Mouse (Mus musculus) limb, embryonic 14.5 days (tissue): ENCODE results near the gene Zfyve16. TPM values are rescaled to one million over a fixed set of nuclear protein-coding genes. Genes with fewer than 3 reads are reported as not detected.

Experiments
- ATAC-seq: fragments of 200-750 bp; cut with Nextera tagmentation; 2 replicates; pipeline ENCODE4 v1.8.0; 2017; ENCODE audit warnings: low read depth, moderate number of reproducible peaks, moderate TSS enrichment; ENCODE audit not compliant: low FRiP score
- DNase-seq: peaks from one replicate; pipeline ENCODE4 v3.0.0-alpha.2; 2015; ENCODE audit warnings: low spot score
- H3K27ac ChIP-seq: fragments of 300-500 bp; sonication (generic); replicated peaks from 2 replicates; pipeline ENCODE4 v1.5.1; 2014; ENCODE audit warnings: low read depth, mild to moderate bottlenecking, low read length, moderate library complexity, mixed read lengths
- H3K27me3 ChIP-seq: fragments of 300-500 bp; sonication (generic); 2 replicates; pipeline ENCODE4 v1.6.1; 2014; ENCODE audit warnings: low read length, mixed read lengths; ENCODE audit not compliant: control insufficient read depth, insufficient read depth
- H3K36me3 ChIP-seq: fragments of 300-500 bp; sonication (generic); 2 replicates; pipeline ENCODE4 v1.6.1; 2014; ENCODE audit warnings: mild to moderate bottlenecking, low read length, moderate library complexity, mixed read lengths; ENCODE audit not compliant: control insufficient read depth, insufficient read depth
- H3K4me1 ChIP-seq: fragments of 300-500 bp; sonication (generic); 2 replicates; pipeline ENCODE4 v1.6.1; 2014; ENCODE audit warnings: antibody characterized with exemption, low read length, mixed read lengths; ENCODE audit not compliant: control insufficient read depth, insufficient read depth
- H3K4me2 ChIP-seq: fragments of 300-500 bp; sonication (generic); replicated peaks from 2 replicates; pipeline ENCODE4 v1.6.1; 2014; ENCODE audit warnings: low read depth, mild to moderate bottlenecking, low read length, moderate library complexity; ENCODE audit not compliant: severe bottlenecking
- H3K4me3 ChIP-seq: fragments of 300-500 bp; sonication (generic); replicated peaks from 2 replicates; pipeline ENCODE4 v1.5.1; 2014; ENCODE audit warnings: low read length
- H3K9ac ChIP-seq: fragments of 300-500 bp; sonication (generic); 2 replicates; pipeline ENCODE4 v1.6.1; 2014; ENCODE audit warnings: mild to moderate bottlenecking, low read depth, low read length, moderate library complexity; ENCODE audit not compliant: severe bottlenecking
- H3K9me3 ChIP-seq: fragments of 300-500 bp; sonication (generic); 2 replicates; pipeline ENCODE4 v1.6.1; 2016; ENCODE audit warnings: low read length; ENCODE audit not compliant: control insufficient read depth
- POLR2A ChIP-seq: fragments of 200-500 bp; IDR thresholded peaks from 2 replicates; pipeline ENCODE4 v1.8.0; 2012; ENCODE audit warnings: inconsistent platforms, mild to moderate bottlenecking, moderate library complexity, borderline replicate concordance; ENCODE audit not compliant: insufficient read depth, insufficient read length; ENCODE audit errors: extremely low read depth
- WGBS: fragments of 180-500 bp; shearing (Covaris S2); extraction: QIAGEN DNeasy Blood & Tissue Kit; methylation state at CpG from one replicate; pipeline ENCODE4 v1.1.7; 2014; 5-methylcytosine and 5-hydroxymethylcytosine counted together
- polyA plus RNA-seq, 2 experiments: library from polyadenylated mRNA; depleted of rRNA in 1 of 2; stranded (reverse) in 1 of 2; unstranded in 1 of 2; fragments of >200 nt; fragmentation: Nextera tagmentation in 1 of 2; extraction: Ambion mirVana in 1 of 2; gene quantifications; 2 replicates each; pipeline versions ENCODE4 v1.2.1 to v1.2.3; 2012 to 2014

Gene Zfyve16
- polyA plus RNA-seq, 2 experiments = 14.8 to 15.4 TPM

DNA sequence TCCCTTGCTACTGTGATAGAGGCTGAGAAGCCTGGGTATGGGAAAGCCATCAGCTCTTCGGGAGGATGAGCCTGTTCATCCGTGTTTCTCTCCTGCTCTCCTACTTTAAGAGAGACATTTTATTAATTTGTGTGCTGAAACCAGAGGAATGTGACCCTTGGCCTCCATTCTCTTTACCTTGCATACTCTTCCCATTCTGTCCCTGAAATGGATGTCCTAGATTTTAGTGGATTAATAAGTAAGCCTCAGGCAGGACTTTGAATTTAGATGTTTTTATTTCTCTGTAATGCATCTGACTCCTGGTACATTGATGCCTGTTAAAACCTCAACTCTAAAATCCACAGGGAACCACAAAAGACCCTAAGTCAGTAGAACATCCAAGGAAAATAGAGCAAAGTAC lies 61.3 kb downstream of the Zfyve16 start:
- Histone ChIP-seq H3K9me3 (no peaks in the 10 kb centered on the region), H3K4me3 (no peak overlapping the region), H3K27me3 (no peaks in the 10 kb centered on the region), H3K27ac (no peak overlapping the region), H3K9ac (no peak overlapping the region), H3K4me1 (no peaks in the 10 kb centered on the region), H3K36me3 (0 out of 2 replicates have a peak, but pooled peaks cover 2% of the 10 kb centered on the region), H3K4me2 (no peak overlapping the region)
- DNase-seq (no peak), ATAC-seq (no peak)
- TF ChIP-seq POLR2A = no peak
- 76% methylated on average over 2 of the region's 2 CpGs for WGBS

DNA sequence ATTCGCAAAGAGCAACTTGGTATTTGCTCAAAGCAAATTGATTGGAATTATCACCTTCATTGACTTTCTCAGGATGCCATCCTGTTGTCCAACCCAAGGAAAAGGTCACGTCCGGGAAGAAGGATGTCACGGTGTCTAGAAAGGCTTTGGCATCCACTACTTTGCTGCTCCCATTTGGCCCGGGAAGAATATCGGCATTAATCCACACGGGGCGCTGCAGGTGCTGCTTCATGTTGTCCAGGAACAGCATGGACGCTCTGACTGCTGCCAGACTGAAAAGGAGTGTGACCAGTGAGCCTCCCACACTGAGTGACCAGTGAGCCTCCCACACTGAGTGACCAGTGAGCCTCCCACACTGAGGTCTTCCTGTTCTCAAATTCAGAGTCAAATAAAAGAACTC lies 62.8 kb downstream of the Zfyve16 start:
- Histone ChIP-seq H3K4me3 (no peak overlapping the region), H3K4me2 (no peak overlapping the region), H3K9me3 (no peaks in the 10 kb centered on the region), H3K4me1 (no peaks in the 10 kb centered on the region), H3K27ac (no peak overlapping the region), H3K27me3 (no peaks in the 10 kb centered on the region), H3K9ac (no peak overlapping the region), H3K36me3 (0 out of 2 replicates have a peak, but pooled peaks cover 2% of the 10 kb centered on the region)
- WGBS = 77% methylated on average over 9 of the region's 9 CpGs
- no peak for TF ChIP-seq POLR2A
- ATAC-seq = no peak
- DNase-seq = no peak

GRCm38 (mm10) chr13:92464698-92465097 lies 66.0 kb downstream of the Zfyve16 start:
- no peak for DNase-seq
- ATAC-seq = no peak
- Histone ChIP-seq H3K4me2 (no peak overlapping the region), H3K27ac (no peak overlapping the region), H3K4me3 (no peak overlapping the region), H3K27me3 (no peaks in the 10 kb centered on the region), H3K36me3 (0 out of 2 replicates have a peak, but pooled peaks cover 2% of the 10 kb centered on the region), H3K4me1 (no peaks in the 10 kb centered on the region), H3K9me3 (no peaks in the 10 kb centered on the region), H3K9ac (no peak overlapping the region)
- 79% methylated on average over 3 of the region's 3 CpGs for WGBS
- no peak for TF ChIP-seq POLR2A

GRCm38 (mm10) chr13:92446872-92447271 lies 83.8 kb downstream of the Zfyve16 start:
- Histone ChIP-seq H3K9ac (no peak overlapping the region), H3K27me3 (no peaks in the 10 kb centered on the region), H3K4me2 (no peak overlapping the region), H3K9me3 (no peaks in the 10 kb centered on the region), H3K4me3 (no peak overlapping the region), H3K36me3 (no peaks in the 10 kb centered on the region), H3K4me1 (no peaks in the 10 kb centered on the region), H3K27ac (no peak overlapping the region)
- WGBS = 89% methylated on average over 7 of the region's 7 CpGs
- DNase-seq = no peak
- ATAC-seq = no peak
- TF ChIP-seq POLR2A = no peak

- Histone ChIP-seq H3K4me2 (no peak overlapping the region), H3K27ac (no peak overlapping the region), H3K9ac (no peak overlapping the region), H3K27me3 (no peaks in the 10 kb centered on the region), H3K9me3 (no peaks in the 10 kb centered on the region), H3K36me3 (no peaks in the 10 kb centered on the region), H3K4me1 (no peaks in the 10 kb centered on the region), H3K4me3 (no peak overlapping the region)
- TF ChIP-seq POLR2A = no peak
- 80% methylated on average over 13 of the region's 13 CpGs for WGBS
- ATAC-seq = no peak
- no peak for DNase-seq
Observed at GRCm38 (mm10) chr13:92440286-92440685, 90.4 kb downstream of the Zfyve16 start.

DNA sequence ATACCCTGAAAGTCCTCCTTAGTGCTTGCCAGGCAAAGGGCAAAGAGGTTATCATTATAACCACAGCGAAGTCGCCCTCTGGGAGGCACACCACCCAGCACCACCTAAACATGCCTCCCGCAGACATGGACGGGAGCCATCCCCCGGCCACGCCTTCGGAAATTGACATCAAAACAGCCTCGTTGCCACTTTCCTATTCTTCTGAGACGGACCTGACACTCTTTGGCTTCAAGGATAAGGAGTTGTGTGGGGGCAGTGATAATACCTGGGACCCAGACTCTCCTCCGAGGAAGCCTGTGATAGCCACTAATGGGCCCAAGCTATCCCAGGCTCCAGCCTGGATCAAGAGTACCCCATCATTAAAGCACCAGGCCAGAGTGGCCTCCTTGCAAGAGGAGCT lies 92.0 kb downstream of the Zfyve16 start:
- ATAC-seq (no peak), DNase-seq (no peak)
- Histone ChIP-seq H3K4me3 (no peak overlapping the region), H3K27ac (no peak overlapping the region), H3K27me3 (no peaks in the 10 kb centered on the region), H3K9ac (no peak overlapping the region), H3K36me3 (no peaks in the 10 kb centered on the region), H3K4me1 (no peaks in the 10 kb centered on the region), H3K9me3 (no peaks in the 10 kb centered on the region), H3K4me2 (no peak overlapping the region)
- no peak for TF ChIP-seq POLR2A
- 92% methylated on average over 10 of the region's 10 CpGs for WGBS

Other genes starting within 250 kb of the Zfyve16 start
- not detected in 2 replicates for gene Gm20379, start 224.9 kb downstream of the Zfyve16 start, polyA plus RNA-seq (2012; rRNA removed)
- 1.0 and 1.1 TPM in 2 replicates for gene Gm20379, start 224.9 kb downstream of the Zfyve16 start, polyA plus RNA-seq (2014; fragmentation: Nextera tagmentation; extraction: Ambion mirVana)
- 8.0 and 10.9 TPM in 2 replicates for gene Dhfr, start 176.1 kb downstream of the Zfyve16 start, polyA plus RNA-seq (2012; rRNA removed)
- 11.7 and 12.7 TPM in 2 replicates for gene Dhfr, start 176.1 kb downstream of the Zfyve16 start, polyA plus RNA-seq (2014; fragmentation: Nextera tagmentation; extraction: Ambion mirVana)
- 18.9 and 26.2 TPM in 2 replicates for gene Msh3, start 175.9 kb downstream of the Zfyve16 start, polyA plus RNA-seq (2012; rRNA removed)
- gene Msh3, start 175.9 kb downstream of the Zfyve16 start, polyA plus RNA-seq (2014; fragmentation: Nextera tagmentation; extraction: Ambion mirVana) = 25.2 and 29.3 TPM in 2 replicates
- gene Ankrd34b, start 105.0 kb downstream of the Zfyve16 start, polyA plus RNA-seq (2012; rRNA removed) = 0.09 TPM in 2 replicates
- gene Ankrd34b, start 105.0 kb downstream of the Zfyve16 start, polyA plus RNA-seq (2014; fragmentation: Nextera tagmentation; extraction: Ambion mirVana) = 0.08 and 0.10 TPM in 2 replicates
- 4.2 and 4.6 TPM in 2 replicates for gene Fam151b, start 46.9 kb downstream of the Zfyve16 start, polyA plus RNA-seq (2012; rRNA removed)
- 0.22 and 0.43 TPM in 2 replicates for gene Fam151b, start 46.9 kb downstream of the Zfyve16 start, polyA plus RNA-seq (2014; fragmentation: Nextera tagmentation; extraction: Ambion mirVana)
- gene Spz1, start 45.3 kb upstream of the Zfyve16 start, polyA plus RNA-seq (2012; rRNA removed) = not detected in 2 replicates
- not detected in 2 replicates for gene Spz1, start 45.3 kb upstream of the Zfyve16 start, polyA plus RNA-seq (2014; fragmentation: Nextera tagmentation; extraction: Ambion mirVana)
- gene Serinc5, start 80.2 kb upstream of the Zfyve16 start, polyA plus RNA-seq (2012; rRNA removed) = 25.9 and 31.2 TPM in 2 replicates
- gene Serinc5, start 80.2 kb upstream of the Zfyve16 start, polyA plus RNA-seq (2014; fragmentation: Nextera tagmentation; extraction: Ambion mirVana) = 10.9 and 13.8 TPM in 2 replicates